Mouse (Mus musculus) MEL (cell line): Measurements from ENCODE around the gene Strada.

Experiments
- EP300 ChIP-seq, 2 experiments: IDR thresholded peaks; 2 replicates each; pipeline ENCODE4 v1.6.1; 2011; ENCODE audit warnings: improper control_type of control experiment in 2 of 2, low read length in 2 of 2, low read depth in 1 of 2, mild to moderate bottlenecking in 1 of 2
- HCFC1 ChIP-seq: IDR thresholded peaks from 2 replicates; pipeline ENCODE4 v1.6.1; 2012; ENCODE audit warnings: low read depth, mild to moderate bottlenecking, inconsistent platforms, low read length, improper control_type of control experiment, moderate library complexity
- TAL1 ChIP-seq: IDR thresholded peaks from 2 replicates; pipeline ENCODE4 v1.6.1; 2012; ENCODE audit warnings: mild to moderate bottlenecking, inconsistent platforms, low read length, moderate library complexity, mixed read lengths
- USF2 ChIP-seq, 2 experiments: IDR thresholded peaks; 2 replicates each; pipeline ENCODE4 v1.6.1; 2011 to 2012; ENCODE audit warnings: improper control_type of control experiment in 2 of 2, low read length in 2 of 2, borderline replicate concordance in 1 of 2, inconsistent platforms in 1 of 2, low read depth in 1 of 2, mild to moderate bottlenecking in 1 of 2; ENCODE audit not compliant: insufficient read depth in 1 of 2
- ZKSCAN1 ChIP-seq: IDR thresholded peaks from 2 replicates; pipeline ENCODE4 v1.6.1; 2012; ENCODE audit warnings: low read depth, mild to moderate bottlenecking, inconsistent platforms, low read length, improper control_type of control experiment, moderate library complexity

DNA sequence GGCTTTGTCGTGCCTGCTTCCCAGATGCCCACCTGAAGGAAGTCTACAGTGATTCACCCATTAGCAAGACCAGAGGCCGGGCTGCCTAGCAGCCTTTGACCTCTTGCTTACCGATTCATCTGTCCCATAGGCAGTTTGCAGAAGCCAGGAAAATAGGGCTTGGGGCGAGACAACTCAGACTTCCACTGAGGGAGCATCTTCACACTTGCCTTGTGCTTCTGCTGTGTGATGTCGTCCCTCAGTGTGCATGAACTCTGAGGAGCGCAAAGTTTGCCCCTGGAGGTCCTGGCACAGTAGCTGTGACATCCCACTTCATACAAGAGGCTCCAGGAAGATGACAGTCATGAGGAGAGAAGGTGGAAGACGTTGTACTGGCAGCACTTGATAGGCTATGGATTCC is 44.8 kb downstream of the Strada start:
- no peak for TF ChIP-seq ZKSCAN1
- TF ChIP-seq TAL1: no peak
- no peak for TF ChIP-seq EP300 (IDR thresholded peaks at IDR 0.05; ENCODE audit: low read depth in 1 of 2, low read length in 2 of 2)
- TF ChIP-seq HCFC1: no peak
- TF ChIP-seq USF2 (IDR thresholded peaks at IDR 0.05; ENCODE audit: borderline replicate concordance in 1 of 2, insufficient read depth in 1 of 2, low read depth in 1 of 2, low read length in 2 of 2): no peak
